ENCODE assay signal across 24 mouse cellular contexts in genomic region chr19:40222307-40222706, GRCm38 (mm10). TPM values are rescaled to one million over a fixed set of nuclear protein-coding genes. Genes with fewer than 3 reads are reported as not detected.
"Had no signal": no experiment of that assay in that cellular context is flagged by ENCODE, and none has a peak within 500 bp of the region (broad histone marks: within the 10 kb centered on the region; RNA-seq: fewer than 3 reads in every experiment).

No protein-coding gene starts in this region.

RNA-seq across cellular contexts. Expression of gene Cyp2c70, which starts 35.2 kb away (rescaled TPM):
- total RNA-seq: common myeloid progenitor, adult 5-6 weeks; forebrain, postnatal 0 days; gastrocnemius, adult 18-20 months; gastrocnemius, adult 2 months; gastrocnemius, postnatal 25 days; gastrocnemius, postnatal 36 days; granulocyte monocyte progenitor cell, adult 5-6 weeks had no signal
- polyA plus RNA-seq: cortical plate, adult 2 months; embryonic facial prominence, embryonic 10.5 days; embryonic facial prominence, embryonic 11.5 days; embryonic facial prominence, embryonic 12.5 days; embryonic facial prominence, embryonic 13.5 days; embryonic facial prominence, embryonic 14.5 days; embryonic facial prominence, embryonic 15.5 days; erythroblast, embryonic 14.5 days; forebrain, embryonic 10.5 days; forebrain, embryonic 11.5 days; forebrain, embryonic 12.5 days; forebrain, embryonic 13.5 days; forebrain, embryonic 14.5 days; forebrain, embryonic 15.5 days; forebrain, embryonic 16.5 days; forebrain, postnatal 0 days; frontal cortex, adult 2 months; heart, adult 2 months had no signal
